Comparison of ENCODE assay signal across 9 mouse cellular contexts in the genomic region with DNA sequence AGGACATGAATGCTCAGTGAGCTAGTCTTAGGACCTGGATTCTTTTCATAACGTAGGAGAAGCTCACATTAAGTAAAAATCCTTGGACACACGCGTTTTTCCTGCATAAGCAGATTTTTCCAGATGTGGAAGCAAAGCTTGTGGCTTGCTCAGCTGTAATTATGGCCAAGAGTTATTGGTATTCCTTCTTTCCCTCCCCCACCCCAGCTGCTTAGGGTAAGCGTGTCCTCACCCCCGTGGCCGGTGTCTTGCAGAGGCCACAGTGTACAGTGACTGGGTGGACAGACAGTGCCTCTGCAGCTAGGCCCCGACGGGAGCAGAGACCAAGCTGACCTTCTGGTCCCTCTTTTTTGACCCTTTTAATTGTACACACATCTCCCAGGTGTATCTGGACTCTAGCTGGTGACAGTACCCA. TPM values are rescaled to one million over a fixed set of nuclear protein-coding genes. Genes with fewer than 3 reads are reported as not detected.
DNase-seq lines count a peak whose midpoint lies in the region; ATAC-seq and TF ChIP-seq lines count a peak whose summit lies in the region.
"Had no signal": no experiment of that assay in that cellular context is flagged by ENCODE, and none has a peak within 500 bp of the region (broad histone marks: within the 10 kb centered on the region; RNA-seq: fewer than 3 reads in every experiment).

No protein-coding gene starts in this region.

- no peak overlapping the region for H3K9ac ChIP-seq in kidney, embryonic 14.5 days (ENCODE audit: low read depth, low read length)
- no peak overlapping the region for H3K9ac ChIP-seq in forebrain, embryonic 15.5 days (replicated peaks)
- H3K9ac ChIP-seq in kidney, postnatal 0 days (ENCODE audit: low read depth, low read length): no peak overlapping the region
- no peak overlapping the region for H3K9ac ChIP-seq in neural tube, embryonic 12.5 days
- H3K9ac ChIP-seq: liver, embryonic 15.5 days had no signal

- peak; percentile 56; the same call in 1 of the 2 replicates for ATAC-seq in kidney, embryonic 14.5 days (ENCODE audit: low FRiP score, low TSS enrichment)
- ATAC-seq in forebrain, embryonic 15.5 days (replicated peaks): peak; percentile 55; the same call in 1 of the 2 replicates
- peak; percentile 59 for ATAC-seq in kidney, postnatal 0 days (replicated peaks; ENCODE audit: low FRiP score, low read depth)
- peak; percentile 39; the same call in 1 of the 2 replicates for ATAC-seq in neural tube, embryonic 12.5 days (ENCODE audit: low FRiP score, low read depth)

- peak overlapping the region; percentile 93 for H3K27ac ChIP-seq in kidney, embryonic 14.5 days (ENCODE audit: low read depth, low read length)
- H3K27ac ChIP-seq in forebrain, embryonic 15.5 days (replicated peaks): peak overlapping the region; percentile 84
- peak overlapping the region; percentile 80 for H3K27ac ChIP-seq in kidney, postnatal 0 days
- peak overlapping the region; percentile 62; the same call in 1 of the 2 replicates for H3K27ac ChIP-seq in neural tube, embryonic 12.5 days

- no peaks in the 10 kb centered on the region for H3K36me3 ChIP-seq in kidney, embryonic 14.5 days (ENCODE audit: control insufficient read depth, insufficient read depth, low read length)
- H3K36me3 ChIP-seq in forebrain, embryonic 15.5 days: no peaks in the 10 kb centered on the region
- H3K36me3 ChIP-seq in kidney, postnatal 0 days (ENCODE audit: insufficient read depth, low read length): no peaks in the 10 kb centered on the region
- H3K36me3 ChIP-seq in neural tube, embryonic 12.5 days: no peaks in the 10 kb centered on the region
- H3K36me3 ChIP-seq: liver, embryonic 15.5 days had no signal

- DNase-seq in kidney, adult 18-20 months: no peak
- DNase-seq in kidney, postnatal 0 days (ENCODE audit: low spot score): peak; percentile 51
- DNase-seq in testis, postnatal 14 days (ENCODE audit: low spot score): no peak
- DNase-seq in spleen, adult 12 weeks (ENCODE audit: low spot score): no peak
- no peak for DNase-seq in layer of hippocampus, postnatal 36 days

- WGBS in kidney, embryonic 14.5 days: 31% methylated on average over 8 of the region's 8 CpGs
- WGBS in forebrain, embryonic 15.5 days: 51% methylated on average over 8 of the region's 8 CpGs
- WGBS in kidney, postnatal 0 days: 24% methylated on average over 8 of the region's 8 CpGs
- 35% methylated on average over 8 of the region's 8 CpGs for WGBS in neural tube, embryonic 12.5 days

- H3K4me1 ChIP-seq in kidney, embryonic 14.5 days (ENCODE audit: control insufficient read depth, insufficient read depth, low read length): peaks cover 26% of the 10 kb centered on the region; the same call in 1 of the 2 replicates
- H3K4me1 ChIP-seq in forebrain, embryonic 15.5 days: peaks cover 29% of the 10 kb centered on the region
- H3K4me1 ChIP-seq in kidney, postnatal 0 days (replicated peaks; ENCODE audit: insufficient read depth, low read length): peaks cover 11% of the 10 kb centered on the region; the same call in 1 of the 2 replicates
- peaks cover 31% of the 10 kb centered on the region for H3K4me1 ChIP-seq in neural tube, embryonic 12.5 days
- H3K4me1 ChIP-seq: liver, embryonic 15.5 days had no signal

- H3K9me3 ChIP-seq in kidney, embryonic 14.5 days (ENCODE audit: control insufficient read depth, low read length): no peaks in the 10 kb centered on the region; the same call in 1 of the 2 replicates
- H3K9me3 ChIP-seq in forebrain, embryonic 15.5 days: no peaks in the 10 kb centered on the region
- H3K9me3 ChIP-seq in kidney, postnatal 0 days (replicated peaks; ENCODE audit: low read length): no peaks in the 10 kb centered on the region
- no peaks in the 10 kb centered on the region for H3K9me3 ChIP-seq in neural tube, embryonic 12.5 days
- H3K9me3 ChIP-seq: liver, embryonic 15.5 days had no signal

- no peak for TF ChIP-seq CTCF in kidney, postnatal 0 days (IDR thresholded peaks at IDR 0.05; ENCODE audit: low read depth)

- no peak overlapping the region for H3K4me2 ChIP-seq in kidney, embryonic 14.5 days (replicated peaks; ENCODE audit: low read depth, low read length)
- H3K4me2 ChIP-seq in forebrain, embryonic 15.5 days (replicated peaks): 0 out of 2 replicates have a peak overlapping the region, but pooled peaks have one; percentile 43
- peak overlapping the region; percentile 45; the same call in 1 of the 2 replicates for H3K4me2 ChIP-seq in kidney, postnatal 0 days (ENCODE audit: low read length)
- peak overlapping the region; percentile 45 for H3K4me2 ChIP-seq in neural tube, embryonic 12.5 days (replicated peaks)
- H3K4me2 ChIP-seq: liver, embryonic 15.5 days had no signal

- no peaks in the 10 kb centered on the region for H3K27me3 ChIP-seq in kidney, embryonic 14.5 days (ENCODE audit: control insufficient read depth, insufficient read depth, low read length)
- no peaks in the 10 kb centered on the region for H3K27me3 ChIP-seq in forebrain, embryonic 15.5 days
- no peaks in the 10 kb centered on the region for H3K27me3 ChIP-seq in kidney, postnatal 0 days (ENCODE audit: insufficient read depth, low read length)
- no peaks in the 10 kb centered on the region for H3K27me3 ChIP-seq in neural tube, embryonic 12.5 days (replicated peaks)

- H3K4me3 ChIP-seq in kidney, embryonic 14.5 days (ENCODE audit: low read length): no peak overlapping the region
- no peak overlapping the region for H3K4me3 ChIP-seq in forebrain, embryonic 15.5 days
- no peak overlapping the region for H3K4me3 ChIP-seq in kidney, postnatal 0 days (replicated peaks; ENCODE audit: low read depth, low read length)
- H3K4me3 ChIP-seq in neural tube, embryonic 12.5 days: no peak overlapping the region
- H3K4me3 ChIP-seq: liver, embryonic 15.5 days had no signal

RNA-seq across cellular contexts. Expression of a gene that starts 16.7 kb away (rescaled TPM):
- polyA plus RNA-seq in kidney, embryonic 14.5 days (2014; fragmentation: Nextera tagmentation; extraction: Ambion mirVana): 49.4 and 51.7 TPM in 2 replicates
- 48.1 and 49.6 TPM in 2 replicates for polyA plus RNA-seq in forebrain, embryonic 15.5 days (2015; fragmentation: Nextera tagmentation; extraction: Ambion mirVana)
- polyA plus RNA-seq in kidney, postnatal 0 days (2015; fragmentation: Nextera tagmentation; extraction: Ambion mirVana): 52.1 and 53.4 TPM in 2 replicates
- 47.2 and 53.9 TPM in 2 replicates for polyA plus RNA-seq in neural tube, embryonic 12.5 days (2016; fragmentation: Nextera tagmentation; extraction: Ambion mirVana)
- total RNA-seq in layer of hippocampus, postnatal 36 days (2021): 10 to 100 TPM; 29.5 to 31.0 TPM

RNA-seq across cellular contexts. Expression of a gene that starts 17.0 kb away (rescaled TPM):
- polyA plus RNA-seq in kidney, embryonic 14.5 days (2014; fragmentation: Nextera tagmentation; extraction: Ambion mirVana): 197 and 249 TPM in 2 replicates
- polyA plus RNA-seq in forebrain, embryonic 15.5 days (2015; fragmentation: Nextera tagmentation; extraction: Ambion mirVana): 148 and 166 TPM in 2 replicates
- 213 and 222 TPM in 2 replicates for polyA plus RNA-seq in kidney, postnatal 0 days (2015; fragmentation: Nextera tagmentation; extraction: Ambion mirVana)
- 177 and 194 TPM in 2 replicates for polyA plus RNA-seq in neural tube, embryonic 12.5 days (2016; fragmentation: Nextera tagmentation; extraction: Ambion mirVana)
- 100 to 1,000 TPM; 100 to 111 TPM for total RNA-seq in layer of hippocampus, postnatal 36 days (2021)
